Mouse (Mus musculus): ENCODE data around the gene Snx22. TPM values are rescaled to one million over a fixed set of nuclear protein-coding genes. Genes with fewer than 3 reads are reported as not detected.

The Snx22 gene
- total RNA-seq, 1 experiment = 13.1 TPM

DNA sequence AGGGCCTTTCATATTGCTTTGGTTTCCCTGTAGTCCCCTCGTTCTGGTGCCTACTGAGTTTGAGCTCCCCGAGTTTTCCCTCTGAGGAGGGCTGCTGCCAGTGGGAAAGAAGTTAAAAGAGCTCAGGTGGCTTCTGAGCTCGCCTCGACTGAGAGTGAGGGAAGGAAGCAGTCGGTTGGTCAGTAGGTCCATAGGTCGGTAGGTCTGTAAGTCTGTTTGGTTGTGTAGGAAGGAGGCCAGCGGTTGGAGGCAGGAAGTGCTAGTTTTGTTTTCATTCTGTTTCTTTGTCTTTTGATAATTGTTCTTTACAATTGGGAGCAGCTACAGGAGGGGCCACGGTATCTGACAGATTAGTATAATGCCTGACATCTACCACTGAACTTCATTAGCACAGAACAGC, 40.6 kb upstream of the Snx22 start:
- H3K4me3 ChIP-seq (ENCODE audit: insufficient read depth in 1 of 2, low read depth in 1 of 2, low read length in 2 of 2, poor library complexity in 1 of 2, severe bottlenecking in 1 of 2) = no peak overlapping the region
- H3K9ac ChIP-seq (ENCODE audit: insufficient read depth, low read depth, low read length, poor library complexity, severe bottlenecking) = no peak overlapping the region
- TF ChIP-seq HCFC1 (IDR thresholded peaks at IDR 0.05; ENCODE audit: borderline replicate concordance, insufficient read depth, low read length) = no peak
- TF ChIP-seq ZNF384 (IDR thresholded peaks at IDR 0.05; ENCODE audit: low read depth, low read length) = no peak
- TF ChIP-seq CHD2 (IDR thresholded peaks at IDR 0.05; ENCODE audit: low read depth, low read length) = no peak
- TF ChIP-seq MAFK (IDR thresholded peaks at IDR 0.05; ENCODE audit: insufficient read depth, low read depth, low read length) = no peak
- TF ChIP-seq ZC3H11A (IDR thresholded peaks at IDR 0.05; ENCODE audit: borderline replicate concordance, low read depth, low read length) = no peak
- in situ Hi-C loops (cut with MboI; ENCODE audit: low sequenced_read_pairs in 2 of 2, unreplicated experiment in 2 of 2) = no loop called here
- no peaks in the 10 kb centered on the region for H3K36me3 ChIP-seq (ENCODE audit: control insufficient read depth, insufficient read depth, low read length, poor library complexity, severe bottlenecking)
- no peaks in the 10 kb centered on the region for H3K9me3 ChIP-seq (ENCODE audit: control insufficient read depth, insufficient read depth, low read depth, low read length)
- 0 out of 4 replicates have a peak, but pooled peaks cover 0 to 2% of the 10 kb centered on the region in 2 experiments for H3K4me1 ChIP-seq (ENCODE audit: control insufficient read depth in 2 of 2, insufficient read depth in 2 of 2, low read length in 2 of 2, poor library complexity in 1 of 2)
- DNase-seq (ENCODE audit: low read depth, low spot score) = no peak
- no peak overlapping the region for H3K27ac ChIP-seq (ENCODE audit: insufficient read depth, low read depth, low read length, poor library complexity, severe bottlenecking)

DNA sequence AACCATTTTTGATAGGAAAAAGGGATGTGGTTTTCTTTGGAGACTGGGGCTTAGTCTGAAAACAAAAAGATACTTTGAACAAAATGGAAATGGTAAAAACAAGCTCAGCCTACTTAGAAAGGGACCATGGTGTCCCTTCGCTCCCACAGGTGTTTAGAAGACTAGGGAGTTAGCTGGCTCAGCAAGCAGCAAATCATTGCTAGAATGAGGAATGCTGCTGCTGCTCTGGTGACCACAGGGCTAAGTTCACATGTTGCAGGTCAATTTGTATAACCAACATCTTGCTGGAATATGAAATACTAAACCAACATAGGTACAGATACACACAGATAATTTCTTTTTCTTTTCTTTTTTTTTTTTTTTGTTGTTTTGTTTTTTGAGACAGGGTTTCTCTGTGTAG, 40.1 kb upstream of the Snx22 start:
- 0 out of 4 replicates have a peak, but pooled peaks cover 0 to 2% of the 10 kb centered on the region in 2 experiments for H3K4me1 ChIP-seq (ENCODE audit: control insufficient read depth in 2 of 2, insufficient read depth in 2 of 2, low read length in 2 of 2, poor library complexity in 1 of 2)
- TF ChIP-seq CHD2 (IDR thresholded peaks at IDR 0.05; ENCODE audit: low read depth, low read length) = no peak
- TF ChIP-seq ZNF384 (IDR thresholded peaks at IDR 0.05; ENCODE audit: low read depth, low read length) = no peak
- no peak for TF ChIP-seq HCFC1 (IDR thresholded peaks at IDR 0.05; ENCODE audit: borderline replicate concordance, insufficient read depth, low read length)
- no peak for TF ChIP-seq MAFK (IDR thresholded peaks at IDR 0.05; ENCODE audit: insufficient read depth, low read depth, low read length)
- no peak for TF ChIP-seq ZC3H11A (IDR thresholded peaks at IDR 0.05; ENCODE audit: borderline replicate concordance, low read depth, low read length)
- in situ Hi-C loops (cut with MboI; ENCODE audit: low sequenced_read_pairs in 2 of 2, unreplicated experiment in 2 of 2) = no loop called here
- H3K9ac ChIP-seq (ENCODE audit: insufficient read depth, low read depth, low read length, poor library complexity, severe bottlenecking) = no peak overlapping the region
- no peak overlapping the region for H3K27ac ChIP-seq (ENCODE audit: insufficient read depth, low read depth, low read length, poor library complexity, severe bottlenecking)
- no peak for DNase-seq (ENCODE audit: low read depth, low spot score)
- no peak overlapping the region for H3K4me3 ChIP-seq (ENCODE audit: insufficient read depth in 1 of 2, low read depth in 1 of 2, low read length in 2 of 2, poor library complexity in 1 of 2, severe bottlenecking in 1 of 2)
- H3K9me3 ChIP-seq (ENCODE audit: control insufficient read depth, insufficient read depth, low read depth, low read length) = no peaks in the 10 kb centered on the region
- H3K36me3 ChIP-seq (ENCODE audit: control insufficient read depth, insufficient read depth, low read length, poor library complexity, severe bottlenecking) = no peaks in the 10 kb centered on the region

DNA sequence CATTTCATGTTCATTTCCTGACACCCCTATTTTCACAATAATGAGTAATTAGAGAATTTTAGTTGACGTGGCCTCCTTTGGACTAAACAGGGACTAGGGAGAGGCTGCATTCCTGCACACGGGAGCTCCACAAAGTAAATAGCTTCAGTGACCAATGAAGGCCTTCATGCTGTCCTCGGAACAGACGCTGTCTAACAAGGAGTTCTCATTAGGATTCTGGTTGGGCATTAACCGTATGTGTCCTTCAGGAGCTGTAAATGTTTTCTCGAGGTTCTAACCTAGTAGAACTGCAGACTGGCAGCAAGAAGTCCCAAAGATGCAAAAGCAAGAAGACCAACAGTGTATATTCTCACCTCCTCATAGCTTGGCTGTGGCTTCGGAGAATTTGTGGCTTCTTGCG, 35.6 kb upstream of the Snx22 start:
- H3K9ac ChIP-seq (ENCODE audit: insufficient read depth, low read depth, low read length, poor library complexity, severe bottlenecking) = no peak overlapping the region
- H3K9me3 ChIP-seq (ENCODE audit: control insufficient read depth, insufficient read depth, low read depth, low read length) = no peaks in the 10 kb centered on the region
- H3K36me3 ChIP-seq (ENCODE audit: control insufficient read depth, insufficient read depth, low read length, poor library complexity, severe bottlenecking) = no peaks in the 10 kb centered on the region; the same call in 1 of the 2 replicates
- TF ChIP-seq ZC3H11A (IDR thresholded peaks at IDR 0.05; ENCODE audit: borderline replicate concordance, low read depth, low read length) = no peak
- H3K4me3 ChIP-seq (ENCODE audit: insufficient read depth in 1 of 2, low read depth in 1 of 2, low read length in 2 of 2, poor library complexity in 1 of 2, severe bottlenecking in 1 of 2) = no peak overlapping the region
- H3K27ac ChIP-seq (ENCODE audit: insufficient read depth, low read depth, low read length, poor library complexity, severe bottlenecking) = no peak overlapping the region
- 0 out of 4 replicates have a peak, but pooled peaks cover 0 to 2% of the 10 kb centered on the region in 2 experiments for H3K4me1 ChIP-seq (ENCODE audit: control insufficient read depth in 2 of 2, insufficient read depth in 2 of 2, low read length in 2 of 2, poor library complexity in 1 of 2)
- in situ Hi-C loops (cut with MboI; ENCODE audit: low sequenced_read_pairs in 2 of 2, unreplicated experiment in 2 of 2) = no loop called here
- no peak for DNase-seq (ENCODE audit: low read depth, low spot score)

DNA sequence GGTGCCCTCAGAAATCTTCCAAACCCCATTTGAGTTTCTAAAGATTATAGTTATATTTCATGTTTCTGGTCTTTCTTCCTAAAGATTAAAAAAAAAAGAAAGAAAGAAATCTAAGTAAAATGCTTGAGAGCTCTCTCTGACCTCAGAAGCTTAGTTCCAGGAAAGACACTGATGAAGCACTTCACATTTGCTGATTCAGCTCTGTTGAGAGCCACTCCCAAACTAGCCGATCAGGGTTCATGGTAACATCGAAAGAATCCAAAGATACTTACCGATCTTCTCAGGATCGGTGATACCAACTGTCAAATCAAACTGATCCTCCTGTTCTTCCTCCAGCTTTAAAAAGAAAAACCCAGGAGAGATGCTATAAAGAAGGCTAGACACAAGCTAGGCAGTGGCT, 35.1 kb upstream of the Snx22 start:
- in situ Hi-C loops (cut with MboI; ENCODE audit: low sequenced_read_pairs in 2 of 2, unreplicated experiment in 2 of 2) = no loop called here
- DNase-seq (ENCODE audit: low read depth, low spot score) = no peak
- no peak overlapping the region for H3K4me3 ChIP-seq (ENCODE audit: insufficient read depth in 1 of 2, low read depth in 1 of 2, low read length in 2 of 2, poor library complexity in 1 of 2, severe bottlenecking in 1 of 2)
- H3K4me1 ChIP-seq (ENCODE audit: control insufficient read depth in 2 of 2, insufficient read depth in 2 of 2, low read length in 2 of 2, poor library complexity in 1 of 2) = 0 out of 4 replicates have a peak, but pooled peaks cover 0 to 2% of the 10 kb centered on the region in 2 experiments
- no peaks in the 10 kb centered on the region; the same call in 1 of the 2 replicates for H3K36me3 ChIP-seq (ENCODE audit: control insufficient read depth, insufficient read depth, low read length, poor library complexity, severe bottlenecking)
- H3K9me3 ChIP-seq (ENCODE audit: control insufficient read depth, insufficient read depth, low read depth, low read length) = no peaks in the 10 kb centered on the region
- no peak for TF ChIP-seq ZC3H11A (IDR thresholded peaks at IDR 0.05; ENCODE audit: borderline replicate concordance, low read depth, low read length)
- TF ChIP-seq MAFK (IDR thresholded peaks at IDR 0.05; ENCODE audit: insufficient read depth, low read depth, low read length) = peak; percentile 49; the same call in 1 of the 2 replicates
- no peak overlapping the region for H3K27ac ChIP-seq (ENCODE audit: insufficient read depth, low read depth, low read length, poor library complexity, severe bottlenecking)
- H3K9ac ChIP-seq (ENCODE audit: insufficient read depth, low read depth, low read length, poor library complexity, severe bottlenecking) = no peak overlapping the region

DNA sequence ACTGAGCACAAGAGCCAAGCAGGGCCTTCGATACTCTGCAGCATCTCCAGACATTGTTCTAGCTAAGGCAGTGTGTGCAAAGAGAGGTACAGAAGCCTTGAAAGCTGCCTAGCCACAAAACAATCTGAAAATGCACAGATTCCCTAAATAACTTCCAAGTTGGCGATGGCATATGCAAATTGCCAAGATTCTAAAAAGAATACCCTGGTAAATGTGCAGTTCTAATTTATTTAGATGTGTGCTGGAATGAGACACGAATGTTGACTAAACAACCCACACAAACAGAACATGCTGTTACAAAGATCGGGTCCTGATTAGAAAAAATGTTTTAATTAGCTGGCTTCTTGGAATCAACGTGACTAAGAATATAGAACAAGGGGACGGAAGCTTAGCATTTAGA, 33.1 kb upstream of the Snx22 start:
- Histone ChIP-seq H3K4me3 (ENCODE audit: insufficient read depth in 1 of 2, low read depth in 1 of 2, low read length in 2 of 2, poor library complexity in 1 of 2, severe bottlenecking in 1 of 2) (no peak overlapping the region), H3K27ac (ENCODE audit: insufficient read depth, low read depth, low read length, poor library complexity, severe bottlenecking) (no peak overlapping the region), H3K9me3 (ENCODE audit: control insufficient read depth, insufficient read depth, low read depth, low read length) (no peaks in the 10 kb centered on the region), H3K4me1 (ENCODE audit: control insufficient read depth in 2 of 2, insufficient read depth in 2 of 2, low read length in 2 of 2, poor library complexity in 1 of 2) (0 out of 4 replicates have a peak, but pooled peaks cover 0 to 2% of the 10 kb centered on the region in 2 experiments), H3K9ac (ENCODE audit: insufficient read depth, low read depth, low read length, poor library complexity, severe bottlenecking) (no peak overlapping the region), H3K36me3 (ENCODE audit: control insufficient read depth, insufficient read depth, low read length, poor library complexity, severe bottlenecking) (no peaks in the 10 kb centered on the region; the same call in 1 of the 2 replicates)
- no peak for DNase-seq (ENCODE audit: low read depth, low spot score)
- TF ChIP-seq CHD2 (IDR thresholded peaks at IDR 0.05; ENCODE audit: low read depth, low read length) (no peak), MAFK (IDR thresholded peaks at IDR 0.05; ENCODE audit: insufficient read depth, low read depth, low read length) (no peak), HCFC1 (IDR thresholded peaks at IDR 0.05; ENCODE audit: borderline replicate concordance, insufficient read depth, low read length) (no peak), ZNF384 (IDR thresholded peaks at IDR 0.05; ENCODE audit: low read depth, low read length) (no peak)
- in situ Hi-C loops (cut with MboI; ENCODE audit: low sequenced_read_pairs in 2 of 2, unreplicated experiment in 2 of 2) = no loop called here

Measured in ES-E14 (cell line).